Mouse (Mus musculus) midbrain, embryonic 16.5 days (tissue): ENCODE data around the gene Pdlim7. TPM values are rescaled to one million over a fixed set of nuclear protein-coding genes. Genes with fewer than 3 reads are reported as not detected.

Experiments
- ATAC-seq: fragments of 200-750 bp; cut with Nextera tagmentation; 2 replicates; pipeline ENCODE4 v1.8.0; 2017; ENCODE audit warnings: moderate TSS enrichment
- H3K27ac ChIP-seq: fragments of 300-500 bp; sonication (generic); 2 replicates; pipeline ENCODE4 v1.5.1; 2014; ENCODE audit warnings: mild to moderate bottlenecking, low read length, mixed read lengths
- H3K27me3 ChIP-seq: fragments of 300-500 bp; sonication (generic); 2 replicates; pipeline ENCODE4 v1.6.1; 2014; ENCODE audit warnings: low read depth, low read length, mixed read lengths; ENCODE audit not compliant: control insufficient read depth, insufficient read depth
- H3K36me3 ChIP-seq: fragments of 300-500 bp; sonication (generic); 2 replicates; pipeline ENCODE4 v1.6.1; 2014; ENCODE audit warnings: mild to moderate bottlenecking, low read length, moderate library complexity, mixed read lengths; ENCODE audit not compliant: control insufficient read depth, insufficient read depth
- H3K4me1 ChIP-seq: fragments of 300-500 bp; sonication (generic); 2 replicates; pipeline ENCODE4 v1.6.1; 2014; ENCODE audit warnings: mild to moderate bottlenecking, low read length, mixed read lengths; ENCODE audit not compliant: control insufficient read depth, insufficient read depth
- H3K4me2 ChIP-seq: fragments of 300-500 bp; sonication (generic); 2 replicates; pipeline ENCODE4 v1.6.1; 2014; ENCODE audit warnings: mild to moderate bottlenecking, low read length, mixed read lengths
- H3K4me3 ChIP-seq: fragments of 300-500 bp; sonication (generic); 2 replicates; pipeline ENCODE4 v1.5.1; 2014; ENCODE audit warnings: low read depth, mild to moderate bottlenecking, low read length, moderate library complexity, mixed read lengths
- H3K9ac ChIP-seq: fragments of 300-500 bp; sonication (generic); 2 replicates; pipeline ENCODE4 v1.6.1; 2014; ENCODE audit warnings: low read depth, low read length, mixed read lengths
- H3K9me3 ChIP-seq: fragments of 300-500 bp; sonication (generic); replicated peaks from 2 replicates; pipeline ENCODE4 v1.6.1; 2014; ENCODE audit warnings: mild to moderate bottlenecking, low read length, mixed read lengths; ENCODE audit not compliant: control insufficient read depth, poor library complexity, severe bottlenecking
- WGBS: fragments of 180-500 bp; shearing (Covaris S2); extraction: QIAGEN DNeasy Blood & Tissue Kit; methylation state at CpG from one replicate; pipeline ENCODE4 v1.1.7; 2014; 5-methylcytosine and 5-hydroxymethylcytosine counted together
- polyA plus RNA-seq: library from polyadenylated mRNA; unstranded; fragments of >200 nt; fragmentation: Nextera tagmentation; extraction: Ambion mirVana; gene quantifications from 2 replicates; pipeline ENCODE4 v1.2.1, GENCODE M21; 2015

Gene Pdlim7
- polyA plus RNA-seq, 1 experiment from 2014 or later = 158 TPM

DNA sequence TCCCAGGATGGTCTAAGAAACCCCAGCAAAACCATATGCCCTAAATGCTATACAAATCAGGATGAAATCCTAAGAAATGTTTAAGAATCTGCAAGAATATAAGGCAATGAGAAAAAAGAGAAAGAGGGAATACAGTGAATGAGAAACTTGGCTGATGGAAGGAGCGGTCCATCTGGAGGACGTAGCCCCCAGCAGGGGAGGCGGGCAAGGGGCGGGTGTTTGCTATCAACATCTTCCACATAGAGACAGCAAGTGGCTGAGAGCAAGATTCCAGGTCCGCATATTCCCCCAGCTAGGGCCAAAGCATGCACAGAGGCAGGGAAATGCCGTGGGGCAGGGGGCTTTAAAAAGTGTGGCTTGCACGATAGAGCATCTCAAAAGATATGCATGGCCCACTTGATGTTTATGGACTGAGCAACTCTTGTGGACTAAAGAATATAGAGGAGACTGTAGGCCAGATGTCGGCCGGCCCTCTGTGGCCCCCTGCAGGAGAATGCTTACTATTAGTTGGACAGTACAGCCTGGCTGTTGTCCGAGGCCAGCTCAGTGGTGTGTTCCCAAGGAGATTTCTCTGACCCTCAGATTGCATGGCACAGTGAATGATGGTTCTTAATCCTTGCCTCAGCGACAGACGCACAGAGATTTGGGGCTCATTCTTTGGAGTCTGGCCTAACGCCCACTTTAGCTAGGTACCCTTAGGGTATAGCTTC, 44.5 kb downstream of the Pdlim7 start:
- H3K27ac ChIP-seq = peak overlapping the region; percentile 40; the same call in 1 of the 2 replicates
- peak overlapping the region; percentile 18; the same call in 1 of the 2 replicates for H3K9ac ChIP-seq
- no peak overlapping the region for H3K4me3 ChIP-seq
- no peaks in the 10 kb centered on the region for H3K36me3 ChIP-seq
- no peaks in the 10 kb centered on the region for H3K27me3 ChIP-seq
- H3K4me1 ChIP-seq = peaks cover 77% of the 10 kb centered on the region
- 27% methylated on average over 13 of the region's 13 CpGs for WGBS
- no peaks in the 10 kb centered on the region for H3K9me3 ChIP-seq
- ATAC-seq = no peak
- H3K4me2 ChIP-seq = 0 out of 2 replicates have a peak overlapping the region, but pooled peaks have one; percentile 7

DNA sequence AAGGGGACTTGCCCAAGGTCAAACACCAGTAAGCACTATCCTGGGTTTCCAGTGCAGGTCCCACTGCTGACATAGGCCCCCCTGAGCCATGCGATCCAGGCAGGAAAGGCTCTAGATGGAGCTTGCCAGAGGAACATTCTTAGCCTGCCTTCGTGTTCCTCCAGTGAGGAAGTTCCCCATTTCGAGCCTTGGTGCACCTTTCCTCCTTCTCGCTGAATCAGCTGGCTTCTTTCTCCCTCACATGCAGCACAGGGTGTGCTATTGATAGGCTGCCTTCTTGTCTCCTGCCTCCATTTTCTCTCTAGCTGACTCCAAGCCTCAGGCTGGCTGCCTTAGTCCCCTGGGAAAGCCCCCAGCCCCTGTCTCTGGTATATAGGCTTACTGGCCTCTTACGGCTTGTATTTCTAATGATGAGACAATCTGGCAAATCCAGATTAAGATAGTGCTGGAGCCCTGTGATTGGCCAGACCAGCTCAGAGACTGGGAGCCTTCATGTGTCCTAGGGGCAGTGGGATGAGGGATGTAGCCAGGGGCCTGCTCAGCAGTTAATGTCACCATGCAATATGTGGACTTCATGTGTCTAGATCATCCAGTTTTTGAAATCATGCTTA, 47.5 kb downstream of the Pdlim7 start:
- Histone ChIP-seq H3K9ac (peak overlapping the region; percentile 87), H3K4me1 (peaks cover 56% of the 10 kb centered on the region), H3K27me3 (no peaks in the 10 kb centered on the region), H3K4me3 (peak overlapping the region; percentile 70), H3K9me3 (no peaks in the 10 kb centered on the region), H3K27ac (peak overlapping the region; percentile 97), H3K36me3 (0 out of 2 replicates have a peak, but pooled peaks cover 1% of the 10 kb centered on the region), H3K4me2 (peak overlapping the region; percentile 82)
- ATAC-seq = no peak
- WGBS = 50% methylated on average over 5 of the region's 5 CpGs

DNA sequence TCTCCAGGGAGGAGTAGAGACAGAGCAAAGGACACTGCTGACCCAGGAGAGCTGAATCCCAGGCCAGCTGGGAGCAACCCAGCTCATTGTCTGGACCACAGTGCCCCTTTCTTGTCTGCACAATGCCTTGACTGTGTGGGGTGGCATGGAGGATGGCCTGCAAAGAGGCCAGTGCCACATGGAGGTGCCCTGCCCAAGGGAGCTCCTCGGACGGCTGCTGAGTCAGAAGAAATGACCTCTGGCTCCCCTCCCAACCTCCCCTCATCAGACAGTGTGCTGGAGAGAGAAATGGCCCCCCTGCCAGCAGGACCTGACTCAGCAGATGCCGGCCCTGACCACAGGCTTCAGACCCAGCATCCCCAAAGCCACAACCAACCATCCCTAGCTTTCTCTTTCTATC, 48.3 kb downstream of the Pdlim7 start:
- WGBS = 0% methylated on average over 3 of the region's 3 CpGs
- Histone ChIP-seq H3K9me3 (no peaks in the 10 kb centered on the region), H3K27me3 (no peaks in the 10 kb centered on the region), H3K4me2 (peak overlapping the region; percentile 82), H3K36me3 (0 out of 2 replicates have a peak, but pooled peaks cover 4% of the 10 kb centered on the region), H3K9ac (peak overlapping the region; percentile 87), H3K27ac (peak overlapping the region; percentile 97), H3K4me1 (peaks cover 48% of the 10 kb centered on the region), H3K4me3 (peak overlapping the region; percentile 70)
- ATAC-seq = peak; percentile 31

DNA sequence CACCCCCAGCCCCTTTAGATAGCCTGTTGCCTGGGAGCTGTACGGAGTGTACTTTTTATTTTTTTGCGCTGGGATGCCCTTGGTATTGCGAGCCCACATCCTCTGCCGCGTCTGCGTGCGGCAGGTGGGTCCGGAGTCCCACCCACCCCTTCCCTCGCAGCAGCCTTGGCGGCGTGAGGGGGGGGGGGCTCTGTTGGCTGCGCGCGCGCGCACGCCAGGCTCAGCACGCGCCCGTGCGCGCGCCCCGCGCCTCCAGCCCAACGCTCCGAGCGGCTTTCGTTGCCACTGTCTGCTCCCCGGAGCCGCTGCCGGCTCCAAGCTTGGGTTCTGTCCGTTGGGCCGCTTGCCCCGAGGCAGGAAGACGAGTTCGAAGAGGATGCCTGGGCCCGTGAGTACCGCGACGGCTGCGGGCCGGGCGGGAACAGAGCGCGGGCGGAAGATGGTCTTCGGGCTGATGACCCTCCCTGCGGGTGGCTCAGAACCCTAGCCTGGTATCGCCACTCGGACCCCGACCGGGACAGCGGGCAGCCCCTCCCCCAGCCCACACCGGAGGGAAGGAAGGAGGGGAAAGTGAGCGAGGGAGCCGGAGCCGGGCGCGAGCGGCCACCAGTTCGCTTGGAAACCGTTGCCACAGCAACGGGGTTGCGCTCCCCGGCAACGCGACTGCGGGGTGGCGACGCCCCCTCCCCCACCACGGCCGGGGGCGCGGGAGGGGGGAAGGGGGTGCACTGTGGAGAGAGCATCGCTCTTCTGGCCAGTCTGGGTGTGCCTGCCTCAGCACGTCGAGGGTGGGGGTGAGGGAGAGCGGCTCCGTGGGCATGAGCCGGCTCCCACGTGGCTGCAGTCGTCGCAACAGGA, 49.2 kb downstream of the Pdlim7 start, which contains the start of gene Prr7:
Gene Prr7 (plus strand): TSS at position 241 of the 858 bp plus-strand sequence.
- H3K4me1 ChIP-seq = peaks cover 41% of the 10 kb centered on the region
- H3K9ac ChIP-seq = peak within 1 kb of the TSS; percentile 87
- WGBS = under 1% methylated on average over 72 of the region's 84 CpGs
- H3K36me3 ChIP-seq = 0 out of 2 replicates have a peak, but pooled peaks cover 6% of the 10 kb centered on the region
- no peaks in the 10 kb centered on the region for H3K27me3 ChIP-seq
- peak within 1 kb of the TSS; percentile 82 for H3K4me2 ChIP-seq
- ATAC-seq = peak; percentile 83
- peak within 1 kb of the TSS; percentile 70 for H3K4me3 ChIP-seq
- H3K9me3 ChIP-seq = no peaks in the 10 kb centered on the region
- peak within 1 kb of the TSS; percentile 97 for H3K27ac ChIP-seq

DNA sequence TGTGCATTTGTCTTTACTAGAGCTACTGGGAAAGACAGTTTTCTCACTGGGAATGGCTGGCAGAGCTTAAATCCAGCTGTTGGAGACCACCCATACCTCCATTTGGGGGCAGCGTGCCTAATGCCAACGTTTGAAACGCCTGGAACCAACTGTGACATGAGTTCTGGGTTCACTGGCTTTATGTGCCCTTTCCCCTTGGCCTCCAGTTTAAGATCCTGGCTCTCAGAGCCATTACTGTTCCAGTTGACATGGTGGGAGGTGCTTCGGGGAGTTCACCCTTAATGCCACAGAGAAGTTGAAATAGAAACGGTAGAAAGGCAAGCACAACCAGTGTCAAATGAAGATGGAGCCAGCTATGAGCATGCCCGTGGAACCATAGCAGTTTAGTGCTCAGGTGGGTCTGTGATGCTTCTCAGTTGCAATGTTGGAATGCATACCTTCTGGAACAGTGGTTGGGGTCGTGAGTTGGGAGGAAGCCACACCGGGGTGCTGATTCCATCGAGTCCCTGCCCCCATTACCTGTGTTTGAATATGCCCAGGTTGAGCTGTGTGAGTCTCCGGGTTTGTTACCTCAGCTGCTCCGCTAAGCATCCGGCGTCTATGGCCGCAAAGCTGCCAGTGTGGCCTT, 50.0 kb downstream of the Pdlim7 start:
- Histone ChIP-seq H3K9me3 (no peaks in the 10 kb centered on the region), H3K27me3 (no peaks in the 10 kb centered on the region), H3K27ac (peak overlapping the region; percentile 97), H3K4me2 (peak overlapping the region; percentile 82), H3K4me1 (peaks cover 33% of the 10 kb centered on the region), H3K9ac (peak overlapping the region; percentile 87), H3K36me3 (0 out of 2 replicates have a peak, but pooled peaks cover 6% of the 10 kb centered on the region), H3K4me3 (peak overlapping the region; percentile 70)
- 7% methylated on average over 14 of the region's 14 CpGs for WGBS
- peak; percentile 2; the same call in 1 of the 2 replicates for ATAC-seq

DNA sequence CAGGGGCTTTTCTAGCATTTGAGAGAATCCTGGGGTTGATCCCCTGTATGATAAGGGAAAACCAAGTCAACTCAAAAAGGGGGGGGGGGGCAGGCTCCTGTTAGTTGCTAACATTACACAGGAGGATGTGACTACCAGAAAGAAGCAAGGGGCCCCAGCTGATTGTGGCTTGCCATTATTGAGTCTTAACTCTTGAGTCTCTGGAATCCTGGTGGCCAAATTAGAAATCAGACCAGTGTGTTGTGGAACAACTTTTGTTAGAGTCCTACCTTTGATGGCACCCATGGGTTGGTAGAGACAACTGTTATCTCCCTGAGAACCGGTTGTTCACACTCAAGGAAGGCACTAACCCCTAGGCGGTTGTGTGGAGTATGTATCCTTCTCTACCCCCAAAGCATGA, 50.5 kb downstream of the Pdlim7 start:
- Histone ChIP-seq H3K9me3 (no peaks in the 10 kb centered on the region), H3K27me3 (no peaks in the 10 kb centered on the region), H3K9ac (no peak overlapping the region), H3K36me3 (0 out of 2 replicates have a peak, but pooled peaks cover 6% of the 10 kb centered on the region), H3K4me3 (no peak overlapping the region), H3K4me1 (peaks cover 33% of the 10 kb centered on the region), H3K27ac (peak overlapping the region; percentile 97), H3K4me2 (peak overlapping the region; percentile 82)
- WGBS = 60% methylated on average over 2 of the region's 2 CpGs
- no peak for ATAC-seq

DNA sequence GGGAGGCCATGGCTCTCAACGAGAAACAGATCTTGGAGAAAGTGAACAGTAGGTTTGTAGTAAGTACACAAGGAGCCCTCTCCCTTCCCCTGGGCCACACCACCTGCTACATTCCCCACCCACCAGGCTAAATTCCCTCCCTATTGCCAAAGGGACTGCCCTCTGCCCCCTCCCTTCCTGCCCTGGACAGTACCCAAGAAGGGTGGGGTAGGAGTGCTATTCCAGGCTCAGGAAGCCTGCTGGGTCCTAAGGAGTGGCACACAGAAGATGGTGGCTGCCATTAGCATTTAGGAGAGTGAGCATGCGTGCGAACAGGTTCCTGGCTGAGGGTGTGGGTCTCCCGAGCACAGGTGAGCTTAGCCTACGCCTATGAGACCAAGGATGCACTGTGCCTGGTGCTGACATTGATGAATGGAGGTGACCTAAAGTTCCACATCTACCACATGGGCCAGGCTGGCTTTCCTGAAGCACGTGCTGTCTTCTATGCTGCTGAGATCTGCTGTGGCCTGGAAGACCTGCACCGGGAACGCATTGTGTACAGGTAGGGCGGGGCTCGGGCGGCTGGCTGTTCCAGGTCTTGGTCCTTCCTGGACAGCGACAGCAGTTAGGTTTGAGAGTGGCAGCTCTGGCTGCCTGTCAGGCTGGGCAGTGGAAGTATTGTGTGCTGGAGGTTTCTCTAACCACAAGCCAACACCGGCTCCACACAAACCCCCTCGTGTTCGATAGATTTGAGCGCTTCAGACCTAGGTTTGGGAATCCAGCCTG, 61.5 kb downstream of the Pdlim7 start:
- Histone ChIP-seq H3K9ac (no peak overlapping the region), H3K27me3 (no peaks in the 10 kb centered on the region), H3K9me3 (no peaks in the 10 kb centered on the region), H3K4me2 (no peak overlapping the region), H3K4me3 (no peak overlapping the region), H3K27ac (no peak overlapping the region), H3K36me3 (peaks cover 26% of the 10 kb centered on the region), H3K4me1 (peaks cover 7% of the 10 kb centered on the region)
- no peak for ATAC-seq
- WGBS = 96% methylated on average over 16 of the region's 16 CpGs

DNA sequence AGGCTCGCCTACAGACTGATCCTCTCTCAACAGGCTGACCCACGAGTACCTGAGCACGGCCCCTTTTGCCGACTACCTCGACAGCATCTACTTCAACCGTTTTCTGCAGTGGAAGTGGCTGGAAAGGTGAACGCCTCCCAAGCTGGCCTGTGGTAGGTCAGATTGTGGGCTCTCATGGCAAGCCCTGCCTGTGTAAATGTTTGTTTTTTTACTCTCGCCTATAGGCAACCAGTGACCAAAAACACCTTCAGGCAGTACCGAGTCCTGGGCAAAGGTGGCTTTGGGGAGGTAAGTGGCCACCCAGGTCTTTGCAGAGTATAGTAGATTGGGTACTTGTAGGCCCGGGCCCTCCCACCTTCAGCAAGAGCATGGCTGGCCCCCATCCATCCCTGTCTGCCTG, 62.2 kb downstream of the Pdlim7 start:
- H3K4me1 ChIP-seq = peaks cover 13% of the 10 kb centered on the region
- no peak for ATAC-seq
- H3K4me3 ChIP-seq = no peak overlapping the region
- WGBS = 92% methylated on average over 10 of the region's 10 CpGs
- no peak overlapping the region for H3K9ac ChIP-seq
- no peaks in the 10 kb centered on the region for H3K9me3 ChIP-seq
- H3K27me3 ChIP-seq = no peaks in the 10 kb centered on the region
- peaks cover 26% of the 10 kb centered on the region for H3K36me3 ChIP-seq
- no peak overlapping the region for H3K27ac ChIP-seq
- H3K4me2 ChIP-seq = no peak overlapping the region
